Mouse (Mus musculus) embryonic fibroblast, embryonic 13.5 days (primary cell): ENCODE data around the gene Tmem102. TPM values are rescaled to one million over a fixed set of nuclear protein-coding genes. Genes with fewer than 3 reads are reported as not detected.

Experiments used
- H3K27ac ChIP-seq: 2 replicates; pipeline ENCODE4 v1.5.1; 2012; ENCODE audit warnings: low read length, control low read depth, inconsistent platforms; ENCODE audit not compliant: insufficient read depth
- H3K4me1 ChIP-seq: 2 replicates; pipeline ENCODE4 v1.6.1; 2011; ENCODE audit warnings: low read length; ENCODE audit not compliant: control insufficient read depth, insufficient read depth
- H3K4me3 ChIP-seq: 2 replicates; pipeline ENCODE4 v1.5.1; 2011; ENCODE audit warnings: mild to moderate bottlenecking, control low read depth, low read length; ENCODE audit not compliant: insufficient read depth
- CTCF ChIP-seq: IDR thresholded peaks from 2 replicates; pipeline ENCODE4 v1.5.1; 2011; ENCODE audit warnings: mild to moderate bottlenecking, control low read depth, low read length, moderate library complexity, borderline replicate concordance; ENCODE audit not compliant: insufficient read depth
- POLR2A ChIP-seq: IDR thresholded peaks from 2 replicates; pipeline ENCODE4 v1.6.1; 2011; ENCODE audit warnings: low read depth, mild to moderate bottlenecking, control low read depth, low read length, moderate library complexity
- polyA plus RNA-seq: library from polyadenylated mRNA; stranded (reverse); fragments of >200 nt; gene quantifications from 2 replicates; pipeline ENCODE4 v1.2.4, GENCODE M21; 2011; ENCODE audit warnings: low read depth; ENCODE audit not compliant: missing spikeins, insufficient read length

The Tmem102 gene
- polyA plus RNA-seq, 1 experiment, result not detected

DNA sequence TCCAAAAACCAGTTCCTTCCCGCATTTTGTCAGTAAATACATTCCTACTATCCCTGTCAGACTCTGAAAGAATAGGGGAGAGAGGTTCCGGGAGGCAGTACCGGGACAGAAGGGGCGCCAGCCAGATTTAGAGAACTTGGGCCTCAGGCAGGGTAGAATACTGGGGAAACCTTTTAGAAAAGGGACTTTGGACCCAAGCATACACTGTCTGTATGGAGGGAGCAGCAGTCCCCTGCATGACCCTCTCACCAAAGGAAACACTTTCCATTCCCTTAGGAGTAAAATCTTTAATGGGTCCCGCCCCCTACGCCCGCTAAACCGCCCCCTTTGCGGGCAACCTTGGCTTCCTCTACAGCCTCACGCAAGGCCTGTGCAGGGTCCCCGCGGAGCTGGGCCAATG is 2.1 kb downstream of the Tmem102 start:
- H3K4me1 ChIP-seq, result peaks cover 7% of the 10 kb centered on the region
- no peak overlapping the region for H3K27ac ChIP-seq
- TF ChIP-seq POLR2A (no peak; the same call in 1 of the 2 replicates), CTCF (no peak)
- H3K4me3 ChIP-seq, result peak overlapping the region; percentile 12; the same call in 1 of the 2 replicates

- Histone ChIP-seq H3K27ac (no peak overlapping the region), H3K4me1 (peaks cover 7% of the 10 kb centered on the region), H3K4me3 (peak overlapping the region; percentile 42)
- peak; percentile 64; the same call in 1 of the 2 replicates for TF ChIP-seq POLR2A
- TF ChIP-seq CTCF, result no peak
Observed at GRCm38 (mm10) chr11:69802648-69803105, 2.7 kb downstream of the Tmem102 start.

DNA sequence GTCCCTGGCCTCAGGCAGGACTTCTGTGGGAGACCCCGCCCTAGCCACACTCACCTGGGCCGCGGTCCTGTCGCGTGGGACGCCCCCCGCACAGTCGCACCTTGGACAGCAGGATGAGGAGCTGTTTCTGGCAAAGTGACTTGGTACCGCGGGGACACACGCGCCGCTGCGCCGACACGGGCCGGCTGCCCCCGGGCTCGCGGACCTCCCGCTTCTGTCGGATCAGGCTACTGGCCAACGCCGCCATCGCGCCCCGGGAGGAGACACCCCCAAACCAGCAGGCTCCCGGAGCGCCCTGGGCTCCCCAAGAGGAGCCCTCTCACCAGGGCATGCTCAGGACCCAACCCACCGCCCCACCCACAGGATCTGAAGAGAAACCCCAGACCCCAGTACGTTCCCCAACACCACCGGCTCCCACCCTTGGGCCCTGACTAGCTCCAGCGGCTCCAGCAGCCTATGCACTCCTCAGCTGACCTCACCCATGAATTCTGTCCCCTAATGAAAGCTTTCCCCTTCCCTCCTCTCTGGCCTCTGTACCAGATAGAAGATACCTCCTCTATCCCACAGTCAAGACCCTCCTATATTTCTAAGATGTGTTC is 3.9 kb downstream of the Tmem102 start, which contains the start of gene Fgf11:
Fgf11 (minus strand) TSS at position 479 of the 599 bp plus-strand sequence.
- Histone ChIP-seq H3K4me3 (peak within 1 kb of the TSS; percentile 42), H3K4me1 (peaks cover 7% of the 10 kb centered on the region), H3K27ac (no peak within 1 kb of the TSS)
- TF ChIP-seq POLR2A (no peak), CTCF (no peak)

- H3K27ac ChIP-seq, result no peak overlapping the region
- H3K4me1 ChIP-seq, result peaks cover 7% of the 10 kb centered on the region
- 0 out of 2 replicates have a peak overlapping the region, but pooled peaks have one; percentile 2 for H3K4me3 ChIP-seq
- TF ChIP-seq POLR2A, result no peak
- no peak for TF ChIP-seq CTCF
Observed at GRCm38 (mm10) chr11:69800392-69801197, 4.8 kb downstream of the Tmem102 start.

DNA sequence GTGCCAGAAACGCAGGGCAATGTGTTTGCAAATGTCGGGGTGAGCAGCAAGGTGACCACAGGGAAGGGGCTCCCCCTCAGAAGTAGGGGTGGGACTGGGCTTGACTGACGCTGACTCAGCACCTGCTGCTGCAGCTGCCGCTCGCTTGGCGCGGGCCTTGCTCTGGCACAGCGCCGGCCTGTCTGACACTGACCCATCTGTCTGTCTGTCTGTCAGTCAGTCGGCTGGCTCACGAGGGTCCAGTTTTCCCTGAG is 5.4 kb downstream of the Tmem102 start:
- no peak overlapping the region for H3K27ac ChIP-seq
- TF ChIP-seq POLR2A, result no peak
- no peak for TF ChIP-seq CTCF
- H3K4me1 ChIP-seq, result peaks cover 7% of the 10 kb centered on the region
- no peak overlapping the region for H3K4me3 ChIP-seq

GRCm38 (mm10) chr11:69799394-69800137 is 5.9 kb downstream of the Tmem102 start:
- TF ChIP-seq POLR2A, result no peak
- no peak for TF ChIP-seq CTCF
- Histone ChIP-seq H3K27ac (no peak overlapping the region), H3K4me3 (no peak overlapping the region), H3K4me1 (peaks cover 7% of the 10 kb centered on the region)

GRCm38 (mm10) chr11:69797924-69798323 is 7.5 kb downstream of the Tmem102 start:
- no peak overlapping the region for H3K27ac ChIP-seq
- no peak overlapping the region for H3K4me3 ChIP-seq
- peaks cover 5% of the 10 kb centered on the region for H3K4me1 ChIP-seq
- TF ChIP-seq POLR2A (no peak), CTCF (no peak)

- no peak overlapping the region for H3K27ac ChIP-seq
Observed at GRCm38 (mm10) chr11:69795983-69796435, 9.4 kb downstream of the Tmem102 start.

DNA sequence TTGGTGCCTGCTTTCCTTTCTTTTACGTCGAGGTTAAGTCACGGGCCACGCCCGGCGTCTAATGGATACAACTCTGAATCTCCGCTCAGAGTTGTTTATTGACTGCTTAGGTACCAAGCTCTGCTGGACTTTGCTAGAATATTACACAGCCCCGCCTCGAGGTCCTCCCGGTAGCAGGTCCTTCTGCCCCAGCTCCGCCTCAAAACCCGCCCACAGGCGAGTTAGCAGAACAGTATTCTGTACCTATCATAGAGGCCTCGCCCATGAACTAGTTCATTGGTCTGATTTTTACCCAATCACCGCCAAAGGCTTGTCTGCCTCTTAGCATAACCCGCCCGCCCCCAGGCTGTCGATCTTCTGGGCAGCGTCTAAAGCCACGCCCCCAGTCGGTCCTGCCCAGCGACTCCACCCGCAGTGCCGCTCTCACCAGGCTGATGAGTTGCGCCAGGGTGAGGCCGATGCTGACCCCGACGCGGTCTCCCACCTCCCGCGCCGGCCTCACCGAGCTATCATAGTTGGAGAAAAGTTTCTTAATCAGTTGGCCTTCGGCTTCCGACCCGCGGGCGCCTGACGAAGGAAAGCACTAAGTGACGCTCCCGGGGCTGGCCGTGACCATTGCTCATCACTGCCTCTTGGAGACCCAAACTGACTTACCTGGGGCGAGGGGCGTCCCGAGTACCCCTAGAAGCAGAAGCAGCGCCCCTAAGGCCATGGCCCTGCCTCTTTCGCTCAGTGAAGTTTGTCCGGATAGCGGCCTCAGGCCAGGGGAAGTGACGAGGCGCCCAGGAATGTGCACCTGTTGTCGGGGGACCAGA is 10.0 kb downstream of the Tmem102 start, which contains the start of gene Chrnb1:
Chrnb1 (minus strand) TSS at position 776 of the 815 bp plus-strand sequence.
- TF ChIP-seq CTCF, result no peak
- TF ChIP-seq POLR2A, result peak; percentile 83
- Histone ChIP-seq H3K4me3 (peak within 1 kb of the TSS; percentile 67), H3K4me1 (peaks cover 4% of the 10 kb centered on the region), H3K27ac (no peak within 1 kb of the TSS)

More at GRCm38 (mm10) chr11:69795983-69796435, 9.4 kb downstream of the Tmem102 start:
- Histone ChIP-seq H3K4me3 (peak overlapping the region; percentile 67; the same call in 1 of the 2 replicates), H3K4me1 (peaks cover 5% of the 10 kb centered on the region)
- TF ChIP-seq POLR2A (no peak), CTCF (no peak)
